Mouse (Mus musculus) intestine, embryonic 16.5 days (tissue): ENCODE data around the gene Ctsj. TPM values are rescaled to one million over a fixed set of nuclear protein-coding genes. Genes with fewer than 3 reads are reported as not detected.

Experiments used
- polyA plus RNA-seq: library from polyadenylated mRNA; unstranded; fragments of >200 nt; fragmentation: Nextera tagmentation; extraction: Ambion mirVana; gene quantifications from 2 replicates; pipeline ENCODE4 v1.2.1, GENCODE M21; 2015

Gene Ctsj
- polyA plus RNA-seq, 1 experiment from 2014 or later = not detected

Other genes starting within 250 kb of the Ctsj start
- not detected in 2 replicates for gene BC051665, start 219.6 kb downstream of the Ctsj start, polyA plus RNA-seq
- not detected in 2 replicates for gene Ctsll3, start 203.1 kb downstream of the Ctsj start, polyA plus RNA-seq
- 0.18 and 0.22 TPM in 2 replicates for gene 4930486L24Rik, start 141.5 kb downstream of the Ctsj start, polyA plus RNA-seq
- gene Gm49392, start 109.1 kb downstream of the Ctsj start, polyA plus RNA-seq = 0.15 TPM in 1 of 2 replicates, not detected in the other
- 2.4 and 2.7 TPM in 2 replicates for gene Ctla2b, start 108.5 kb downstream of the Ctsj start, polyA plus RNA-seq
- not detected in 2 replicates for gene Tpbpb, start 101.1 kb downstream of the Ctsj start, polyA plus RNA-seq
- not detected in 2 replicates for gene Gm49393, start 70.4 kb downstream of the Ctsj start, polyA plus RNA-seq
- gene Gm49391, start 69.4 kb downstream of the Ctsj start, polyA plus RNA-seq = 0.12 and 0.65 TPM in 2 replicates
- 22.9 and 23.3 TPM in 2 replicates for gene Ctla2a, start 69.3 kb downstream of the Ctsj start, polyA plus RNA-seq
- not detected in 2 replicates for gene Tpbpa, start 64.0 kb downstream of the Ctsj start, polyA plus RNA-seq
- not detected in 2 replicates for gene Ctsq, start 34.7 kb upstream of the Ctsj start, polyA plus RNA-seq
- gene Ctsr, start 158.3 kb upstream of the Ctsj start, polyA plus RNA-seq = not detected in 2 replicates
- not detected in 2 replicates for gene Cts6, start 197.5 kb upstream of the Ctsj start, polyA plus RNA-seq
- not detected in 2 replicates for gene Cts8, start 249.4 kb upstream of the Ctsj start, polyA plus RNA-seq